Mouse (Mus musculus) gastrocnemius, postnatal 14 days (tissue): ENCODE measurements around the gene Olfr1275. TPM values are rescaled to one million over a fixed set of nuclear protein-coding genes. Genes with fewer than 3 reads are reported as not detected.

Experiments used
- DNase-seq: peaks from one replicate; pipeline ENCODE4 v3.0.0; 2021; ENCODE audit warnings: mixed read lengths
- intact Hi-C: fragments of 180-260 bp; cut with DNase I; formaldehyde crosslinking; loops from one replicate; pipeline ENCODE4 v1.15.1; 2025; ENCODE audit warnings: low total_unique reads
- long read RNA-seq, 2 experiments: library from polyadenylated mRNA; stranded (forward); transcript quantifications; one replicate each; pipeline ENCODE4 v2.0.0; 2021
- total RNA-seq, 2 experiments: library from RNA; stranded (reverse); gene quantifications; 2 replicates each; pipeline ENCODE4 v1.2.3; 2021

Gene Olfr1275
- not detected for total RNA-seq
- long read RNA-seq, experiment 1 = 0 reads
- long read RNA-seq, experiment 2 = 0 reads

DNA sequence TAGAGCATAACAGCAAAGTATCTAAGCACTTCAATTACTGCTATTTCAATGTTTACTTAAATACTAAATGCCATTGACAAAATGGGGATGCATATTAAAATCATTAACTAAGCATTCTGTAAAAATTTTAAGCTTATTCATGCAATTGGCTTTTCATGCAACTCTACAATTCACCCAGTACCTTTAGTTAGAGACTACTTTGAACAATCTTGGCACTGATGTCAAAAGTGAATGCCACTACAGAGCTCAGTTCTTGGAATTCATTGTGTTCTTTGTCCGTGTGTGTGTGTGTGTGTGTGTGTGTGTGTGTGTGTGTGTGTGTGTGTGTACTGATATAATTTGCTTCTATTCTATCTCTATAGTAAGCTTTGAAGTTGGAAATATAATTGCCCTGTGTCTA, at the start of gene Olfr1275:
Olfr1275 (minus strand) TSS at position 101 of the 400 bp plus-strand sequence.
- intact Hi-C loops = no loop called here
- DNase-seq = no peak

DNA sequence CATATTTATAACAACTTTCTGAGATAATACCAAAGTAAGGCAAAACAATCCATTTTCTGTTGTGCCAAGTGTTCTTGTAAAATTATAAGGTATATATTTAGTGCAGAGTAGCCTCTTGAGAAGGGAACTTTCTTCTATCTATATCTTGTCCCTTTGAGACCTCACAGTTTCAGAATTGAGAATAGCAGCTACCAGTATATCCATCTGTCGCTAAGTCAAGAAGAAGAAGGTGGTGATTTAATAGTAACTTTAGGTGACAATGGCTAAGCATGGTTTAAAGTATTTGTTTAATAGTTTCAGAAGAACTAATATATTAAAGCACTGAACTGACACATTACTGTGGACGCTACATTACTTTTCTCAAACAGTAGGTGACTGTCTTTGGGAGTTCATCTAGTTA, 38.9 kb upstream of the Olfr1275 start, which contains the start of gene Olfr1277:
Olfr1277 (minus strand) TSS at position 101 of the 400 bp plus-strand sequence.
- no peak for DNase-seq
- intact Hi-C loops = no loop called here

DNA sequence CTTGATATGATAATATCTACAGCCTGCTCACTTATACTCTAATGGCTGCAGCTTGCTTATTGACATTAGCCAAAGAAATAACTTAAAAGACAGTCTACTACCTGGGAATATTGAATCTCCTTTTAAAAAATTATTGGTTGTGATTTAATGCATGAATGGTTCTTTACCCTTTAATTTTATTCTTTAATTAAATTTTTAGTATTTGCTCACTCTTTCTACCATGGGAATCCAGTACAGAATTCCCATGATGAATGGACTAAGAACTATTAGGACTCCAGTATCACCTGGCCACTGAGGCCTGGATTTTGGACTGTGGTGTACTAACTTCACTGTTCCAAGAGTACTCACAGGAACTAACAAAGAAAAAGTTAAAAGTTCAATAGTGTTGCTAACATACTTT, 19.1 kb upstream of the Olfr1275 start, which contains the start of gene Olfr1276:
Olfr1276 (plus strand) TSS at position 301 of the 400 bp plus-strand sequence.
- intact Hi-C loops = no loop called here
- no peak for DNase-seq

DNA sequence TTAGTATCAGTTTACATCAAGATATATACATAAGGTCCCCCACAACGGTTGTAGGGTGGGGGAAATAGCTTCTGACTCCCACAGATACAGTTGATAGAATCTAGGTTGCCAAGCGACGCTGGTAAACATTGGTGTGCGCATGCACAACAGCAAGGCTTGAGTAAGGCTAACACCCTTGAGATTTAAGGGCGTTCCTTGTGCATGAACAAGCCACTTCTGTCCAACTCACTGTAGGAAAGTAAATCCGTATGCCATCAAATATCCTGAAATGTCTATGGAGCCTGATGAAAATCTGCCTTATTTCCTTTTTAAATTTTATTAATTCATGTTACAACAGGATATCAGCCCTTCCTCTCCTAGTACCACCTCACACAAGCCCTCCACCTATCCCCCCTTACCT, 5.6 kb downstream of the Olfr1275 start, which contains the start of gene 4930430A15Rik:
4930430A15Rik (minus strand) TSS at position 101 of the 400 bp plus-strand sequence.
- intact Hi-C loops = no loop called here
- no peak for DNase-seq

DNA sequence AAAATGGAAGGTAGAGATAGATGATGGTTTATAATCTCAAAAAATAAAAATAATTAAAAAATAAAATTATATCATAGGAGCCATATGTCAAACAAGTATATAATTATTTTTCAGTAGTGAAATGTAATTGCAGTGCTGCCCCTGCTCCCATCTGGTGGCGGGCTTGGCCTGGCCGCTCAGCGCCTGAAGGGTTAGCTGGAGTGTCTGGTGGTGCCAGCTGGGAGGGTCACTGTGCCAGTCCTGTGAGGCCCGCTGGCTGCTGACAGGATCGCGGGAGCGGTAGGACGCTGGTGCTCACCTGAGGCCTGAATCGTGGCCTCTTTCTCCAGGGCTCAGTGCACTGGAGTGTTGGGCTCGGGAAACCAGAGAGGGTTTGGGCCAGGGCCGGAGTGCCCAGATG, 53.0 kb downstream of the Olfr1275 start:
- no peak for DNase-seq
- intact Hi-C loops = no loop called here

Other genes with a start within 250 kb of the Olfr1275 start
- not detected for gene Gm13941, start 129.3 kb downstream of the Olfr1275 start, total RNA-seq
- gene Gm15130, start 82.3 kb downstream of the Olfr1275 start, total RNA-seq = not detected
- gene 4930430A15Rik, start 5.7 kb downstream of the Olfr1275 start, total RNA-seq = not detected
- gene Olfr1276, start 19.2 kb upstream of the Olfr1275 start, total RNA-seq = not detected
- not detected for gene Olfr1277, start 38.8 kb upstream of the Olfr1275 start, total RNA-seq
- not detected for gene Olfr1278, start 54.9 kb upstream of the Olfr1275 start, total RNA-seq
- gene Olfr1279, start 65.3 kb upstream of the Olfr1275 start, total RNA-seq = not detected
- not detected for gene Olfr1280, start 78.7 kb upstream of the Olfr1275 start, total RNA-seq
- not detected for gene Olfr1281, start 91.2 kb upstream of the Olfr1275 start, total RNA-seq
- gene Olfr1282, start 100.8 kb upstream of the Olfr1275 start, total RNA-seq = not detected
- not detected for gene Olfr1283, start 131.5 kb upstream of the Olfr1275 start, total RNA-seq
- not detected for gene Olfr1284, start 140.2 kb upstream of the Olfr1275 start, total RNA-seq
- not detected for gene Olfr1286, start 187.8 kb upstream of the Olfr1275 start, total RNA-seq
- not detected for gene Olfr1287, start 213.9 kb upstream of the Olfr1275 start, total RNA-seq
- not detected for gene Olfr1288, start 238.8 kb upstream of the Olfr1275 start, total RNA-seq
- gene Olfr1289, start 245.5 kb upstream of the Olfr1275 start, total RNA-seq = not detected